Mouse (Mus musculus): ENCODE data around the gene Gm20747. TPM values are rescaled to one million over a fixed set of nuclear protein-coding genes. Genes with fewer than 3 reads are reported as not detected.
"Not testable (repeated sequence)": the region's sequence is repeated elsewhere in the genome, so short reads cannot be mapped to it uniquely, and the experiment has no call there.

Gene Gm20747
- polyA plus RNA-seq (2015; fragmentation: Nextera tagmentation; extraction: Ambion mirVana), result not detected in 2 replicates

DNA sequence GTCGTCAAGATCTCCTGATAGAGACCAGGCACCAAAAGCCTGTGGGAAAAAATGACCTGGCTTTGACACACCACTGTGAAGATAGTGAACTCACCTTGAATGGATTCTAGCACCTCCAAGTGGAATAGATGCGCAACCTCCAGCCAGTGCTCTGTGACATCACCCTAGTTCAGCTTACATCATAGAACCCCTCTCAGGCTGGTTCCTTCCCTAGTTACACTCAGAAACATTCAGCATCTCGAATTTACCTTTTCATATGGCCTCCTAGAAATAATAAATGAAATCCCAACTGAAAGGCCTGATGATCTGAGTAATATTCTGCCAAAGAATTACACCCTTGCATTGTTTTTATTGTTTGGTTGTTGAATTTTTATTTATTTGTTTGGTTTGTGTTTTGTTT is at the start of gene Gm20747:
Gene Gm20747, minus strand, starts transcription at position 101 of the 400 bp plus-strand sequence.
- not testable (repeated sequence) for H3K4me1 ChIP-seq (ENCODE audit: control insufficient read depth, low read depth, low read length); H3K4me2 ChIP-seq (ENCODE audit: low read depth, low read length); H3K4me3 ChIP-seq (ENCODE audit: low read depth, low read length); H3K9me3 ChIP-seq (replicated peaks; ENCODE audit: control insufficient read depth, low read length); H3K9ac ChIP-seq (ENCODE audit: low read depth, low read length); H3K27ac ChIP-seq (ENCODE audit: low read length); H3K36me3 ChIP-seq (ENCODE audit: control insufficient read depth, insufficient read depth); H3K27me3 ChIP-seq (ENCODE audit: control insufficient read depth, insufficient read depth, low read depth, low read length); ATAC-seq (ENCODE audit: low read depth)
- no CpG with 5 or more reads among the region's 3 CpGs for WGBS (ENCODE audit: insufficient replicate concordance)
